Mouse (Mus musculus): ENCODE measurements at regions not wholly inside any gene's neighbourhood (a gene's known extent, or its start where the extent isn't known, plus 50 kb on each side); places are given as distances from the start of the nearest gene placed in this dataset.

DNA sequence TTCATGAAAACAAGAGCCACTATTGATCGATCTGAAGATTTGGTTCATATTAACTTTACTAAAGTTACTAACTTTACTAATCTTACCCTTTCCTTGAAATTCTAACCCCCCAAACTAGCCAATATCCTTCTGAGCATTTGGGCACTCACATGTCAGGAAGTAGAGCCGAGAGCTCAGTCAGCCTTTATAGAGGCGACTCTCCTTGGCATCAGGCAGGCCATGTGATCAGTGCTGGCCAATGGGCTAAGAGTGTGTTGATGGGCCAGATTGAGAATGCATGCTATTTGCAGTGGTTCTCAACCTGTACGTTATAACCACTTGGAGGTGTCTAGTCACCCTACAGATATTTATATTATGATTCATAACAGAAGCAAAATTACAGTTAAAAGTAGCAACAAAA, 69.6 kb upstream of the Slc35b4 start:
- no peak for ATAC-seq

DNA sequence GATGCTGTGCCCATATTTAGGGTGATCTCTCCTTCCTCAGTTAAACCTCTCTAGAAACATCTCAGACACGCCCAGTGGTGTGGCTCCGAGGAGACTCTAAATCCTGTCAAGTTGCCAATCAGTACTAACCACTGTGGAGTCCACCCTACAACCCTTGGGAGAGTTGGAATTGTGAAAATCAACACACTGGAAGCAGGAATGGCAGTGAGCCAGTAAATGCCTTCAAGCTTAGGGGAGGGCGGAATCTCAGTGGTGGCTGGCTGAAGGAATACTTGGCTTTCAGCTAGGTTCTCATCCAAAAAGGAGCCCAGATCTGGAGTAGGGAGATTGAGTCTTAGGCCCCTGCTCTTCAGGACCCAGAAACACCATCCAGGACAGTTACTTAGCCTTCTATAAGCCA, 66.1 kb upstream of the Slc35b4 start:
- no peak for ATAC-seq

DNA sequence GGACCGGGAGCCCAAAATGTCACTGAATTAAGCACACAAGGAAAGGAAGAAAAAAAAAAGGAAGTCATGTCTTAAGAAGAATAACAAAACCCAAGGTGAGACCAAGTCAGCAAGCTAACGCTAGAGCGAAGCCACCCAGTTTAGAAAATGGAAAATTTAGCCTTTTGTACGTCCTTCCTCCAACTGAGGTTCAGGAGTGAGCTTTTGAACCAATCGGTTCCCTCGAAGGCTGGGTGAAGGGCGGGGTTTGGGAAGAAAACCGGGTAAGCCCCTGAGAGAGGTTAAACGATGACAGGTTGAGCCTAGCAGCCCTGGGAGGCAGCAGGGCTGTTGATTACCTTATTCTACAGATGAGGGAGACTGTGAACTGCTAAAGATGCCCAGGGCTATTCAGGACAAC, 65.6 kb upstream of the Slc35b4 start:
- ATAC-seq: peak; percentile 78

DNA sequence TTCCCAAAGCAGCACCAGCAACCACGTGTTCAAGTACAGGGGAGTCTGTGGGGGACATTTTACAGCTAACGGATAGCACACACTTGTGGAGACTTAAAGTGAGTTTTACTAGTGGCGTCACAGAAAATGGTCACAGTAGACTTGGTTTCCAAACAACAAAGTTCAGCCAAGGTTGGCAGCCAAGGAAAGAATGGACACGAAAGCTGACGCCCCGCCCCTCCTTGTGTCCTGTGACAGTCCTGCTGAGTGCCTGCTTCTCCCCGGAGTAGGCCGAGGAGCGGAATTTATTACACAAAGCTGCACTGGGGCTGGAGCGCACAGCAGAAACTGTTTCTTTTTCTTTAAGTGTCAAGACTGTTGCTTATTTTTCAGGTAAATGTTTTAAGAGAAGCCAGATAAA, 58.2 kb upstream of the Slc35b4 start:
- ATAC-seq: no peak

DNA sequence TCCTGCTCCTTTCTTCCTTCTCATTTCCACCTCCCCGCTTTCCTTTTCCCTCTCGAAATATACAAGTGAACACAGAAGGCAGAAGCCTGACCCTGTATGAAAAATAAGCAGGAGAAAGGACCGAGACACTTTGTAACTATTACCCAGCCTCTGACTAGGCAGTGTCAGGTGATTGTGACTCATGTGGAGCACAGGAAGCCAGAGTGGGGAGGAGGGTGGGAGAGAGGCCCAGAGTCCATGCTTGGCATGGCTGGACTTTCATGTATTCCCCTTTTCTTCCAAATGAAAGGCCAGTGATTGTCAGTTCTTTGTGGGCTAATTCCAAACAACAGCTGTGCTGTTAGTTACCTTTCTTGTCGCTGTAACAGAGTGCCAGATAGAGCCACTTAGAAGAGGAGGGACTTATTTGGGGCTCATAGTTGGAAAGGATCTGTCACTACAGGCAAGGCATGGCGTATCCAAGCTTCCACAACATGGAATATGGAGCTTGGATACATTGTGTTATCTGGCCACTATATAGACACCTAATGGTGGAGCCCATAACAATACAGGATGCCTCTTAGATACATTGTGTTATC, 57.6 kb upstream of the Slc35b4 start:
- no peak for ATAC-seq

DNA sequence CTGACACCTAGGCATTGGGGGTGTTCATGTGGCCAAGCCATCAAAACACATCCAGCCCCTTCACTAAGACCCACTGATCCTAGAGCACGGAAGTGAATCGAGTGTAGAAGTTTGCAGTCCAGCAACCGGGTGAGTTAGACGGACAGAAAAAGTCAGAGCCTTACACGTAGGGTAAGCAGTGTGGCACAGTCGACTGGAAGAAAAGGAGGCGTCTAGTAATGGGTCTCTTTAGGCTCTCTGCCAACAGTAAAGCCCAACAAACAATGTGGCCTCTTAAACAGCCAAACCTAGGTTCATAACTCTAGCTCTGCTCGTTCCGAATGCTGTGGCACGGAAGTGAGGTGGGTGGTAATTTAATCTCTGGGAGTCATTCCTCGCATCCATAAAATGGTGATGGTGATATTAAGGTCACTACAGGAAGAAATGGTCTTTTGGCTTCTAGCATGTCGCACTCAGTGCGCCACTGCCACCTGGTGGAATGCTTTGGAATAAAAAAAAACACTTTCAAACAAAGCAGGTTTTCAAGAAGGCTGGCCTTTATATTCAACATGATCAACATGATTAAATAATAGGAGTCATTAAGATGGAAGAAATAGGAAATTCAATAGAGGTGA, 54.0 kb upstream of the Slc35b4 start:
- ATAC-seq: no peak

DNA sequence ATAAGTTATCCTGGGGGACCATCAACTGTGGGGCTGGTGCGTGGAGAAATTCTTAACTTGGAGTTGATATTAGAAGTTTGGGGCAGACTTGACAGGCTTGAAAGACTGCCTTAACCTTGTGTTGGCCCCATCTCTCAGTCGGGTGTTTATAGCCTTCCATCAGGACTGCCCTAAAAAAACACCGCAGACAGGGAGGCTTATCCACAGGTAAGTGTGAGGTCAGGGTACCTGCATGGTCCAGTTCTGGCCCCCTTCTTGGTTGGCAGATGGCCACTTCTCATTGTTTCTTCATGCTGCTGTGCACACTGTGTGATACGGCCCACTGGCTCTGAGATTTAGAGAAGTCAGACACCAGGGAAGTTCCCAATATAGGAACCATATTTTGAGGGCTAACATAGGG, 50.2 kb upstream of the Slc35b4 start:
- no peak for ATAC-seq
